Mouse (Mus musculus): Measurements from ENCODE around the gene Atp1b3. TPM values are rescaled to one million over a fixed set of nuclear protein-coding genes. Genes with fewer than 3 reads are reported as not detected.
"Not testable (repeated sequence)": the region's sequence is repeated elsewhere in the genome, so short reads cannot be mapped to it uniquely, and the experiment has no call there.

Gene Atp1b3
- 100 to 1,000 TPM; 173 to 211 (median 196) TPM for total RNA-seq (2022)

DNA sequence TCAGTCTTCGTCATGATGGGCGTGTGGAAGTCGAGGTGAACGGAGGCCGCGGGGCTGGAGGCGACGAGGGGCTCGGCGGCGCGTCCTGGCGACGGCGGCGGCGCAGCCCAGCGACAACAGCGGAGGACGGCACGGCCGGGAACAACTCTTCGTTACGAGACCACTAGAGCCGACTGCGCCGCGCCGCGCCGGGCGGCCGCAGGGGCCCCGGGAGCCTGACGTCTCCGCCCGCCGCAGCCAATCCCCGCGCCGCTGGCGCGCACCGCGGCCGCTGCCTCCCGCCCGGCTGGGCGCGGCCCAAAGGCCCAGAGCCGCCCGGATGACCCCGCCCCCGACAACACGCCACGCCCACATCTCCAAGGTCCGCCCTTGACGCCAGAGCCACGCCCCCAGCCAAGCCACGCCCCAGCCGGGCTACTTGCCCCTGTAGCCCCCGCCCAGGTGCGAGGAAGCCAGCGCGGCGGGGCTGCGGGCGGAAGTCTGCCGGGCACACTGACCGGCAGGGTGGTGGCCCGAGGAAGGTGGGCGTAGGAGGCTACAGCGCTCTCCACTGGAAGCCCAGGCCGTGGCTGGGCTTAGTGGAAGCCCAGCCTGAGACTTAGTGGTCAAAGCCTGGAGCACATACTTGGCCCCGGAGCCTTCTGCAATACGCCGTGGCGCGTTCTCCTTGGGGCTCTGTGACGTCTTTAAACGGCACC lies at the start of gene Atp1b3:
TSS of gene Atp1b3 (minus strand) at position 302 of the 698 bp plus-strand sequence.
- DNase-seq = peak; percentile 98

DNA sequence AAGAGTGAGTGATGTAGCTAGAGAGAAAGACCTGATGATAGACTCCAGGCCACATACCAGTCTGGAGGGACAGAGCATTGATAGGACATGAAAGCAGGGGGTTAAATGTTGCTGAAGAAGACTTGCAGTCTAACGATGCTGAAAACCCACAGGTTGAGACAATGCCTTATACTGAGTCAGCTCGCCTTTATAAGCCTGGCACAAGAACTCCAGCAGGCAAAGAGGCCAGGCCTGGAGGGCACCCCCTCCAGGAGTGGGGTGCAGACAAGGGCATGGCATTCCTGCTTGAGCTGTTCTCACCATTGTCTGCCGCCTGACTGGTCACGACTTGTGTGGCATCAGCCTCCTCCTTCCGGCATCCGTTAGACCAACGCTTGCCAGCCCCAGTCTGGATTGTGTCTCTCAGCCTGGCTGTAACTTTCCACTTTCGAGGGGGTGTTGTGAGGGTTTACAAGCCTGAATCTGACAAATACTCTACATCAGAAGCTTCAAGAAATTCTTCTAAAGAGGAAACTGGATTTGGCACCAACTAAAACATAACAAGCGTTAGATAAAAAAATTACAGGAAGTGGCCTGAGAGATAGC lies 48.7 kb upstream of the Atp1b3 start:
- no peak for DNase-seq

DNA sequence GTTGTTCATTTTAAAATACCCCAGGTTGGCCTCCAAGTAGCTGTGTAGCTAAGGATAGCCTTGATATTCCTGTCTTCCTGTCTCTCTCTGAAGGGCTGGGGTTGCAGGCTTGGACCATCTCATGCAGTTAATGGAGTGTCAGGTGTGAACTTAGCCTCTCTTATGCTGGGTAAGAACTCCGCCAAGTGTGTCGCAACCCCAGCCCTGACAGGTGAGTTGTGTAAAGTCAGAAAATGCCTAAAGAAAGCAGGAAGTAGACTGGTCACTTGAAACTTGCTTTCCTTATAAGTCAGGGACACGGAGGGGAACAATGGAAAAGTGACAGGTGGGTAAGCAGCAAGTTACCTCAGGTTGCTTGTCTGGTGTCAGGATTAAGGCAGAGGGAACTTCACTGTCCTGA lies 40.1 kb upstream of the Atp1b3 start:
- no peak for DNase-seq

DNA sequence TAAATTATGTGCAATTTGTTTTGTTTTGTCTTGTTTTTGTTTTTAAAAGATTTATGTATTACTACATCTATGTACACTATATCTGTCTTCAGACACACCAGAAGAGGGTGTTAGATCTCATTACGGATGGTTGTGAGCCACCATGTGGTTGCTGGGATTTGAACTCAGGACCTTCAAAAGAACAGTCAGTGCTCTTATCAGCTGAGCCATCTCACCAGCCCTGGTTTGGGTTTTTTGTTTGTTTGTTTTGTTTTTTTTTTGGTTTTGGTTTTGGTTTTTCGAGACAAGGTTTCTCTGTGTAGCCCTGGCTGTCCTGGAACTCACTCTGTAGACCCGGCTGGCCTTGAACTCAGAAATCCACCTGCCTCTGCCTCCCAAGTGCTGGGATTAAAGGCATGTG lies 35.7 kb upstream of the Atp1b3 start:
- DNase-seq = not testable (repeated sequence)

DNA sequence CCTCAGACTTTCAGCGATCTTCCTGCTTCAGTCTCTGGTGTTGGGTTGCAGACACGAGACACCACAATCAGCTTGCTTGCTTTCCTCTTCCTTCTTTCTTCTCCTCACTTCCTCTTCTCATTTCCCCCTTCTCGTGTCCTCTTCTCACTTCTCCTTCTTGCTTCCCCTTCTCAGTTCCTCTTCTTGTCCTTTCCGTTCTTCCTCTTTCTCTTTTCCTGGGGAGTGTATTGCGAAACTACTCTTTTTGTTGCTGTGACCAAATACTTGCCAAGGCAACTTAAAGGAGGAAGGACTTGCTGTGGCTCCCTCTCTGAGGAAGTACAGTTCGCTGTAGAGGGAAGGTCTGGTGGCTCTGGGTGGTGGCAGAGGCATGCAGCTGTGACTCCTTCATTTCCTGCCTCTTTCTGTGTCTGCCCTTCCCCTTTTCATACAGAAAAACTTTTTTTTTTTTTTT lies 35.2 kb upstream of the Atp1b3 start:
- DNase-seq = no peak

DNA sequence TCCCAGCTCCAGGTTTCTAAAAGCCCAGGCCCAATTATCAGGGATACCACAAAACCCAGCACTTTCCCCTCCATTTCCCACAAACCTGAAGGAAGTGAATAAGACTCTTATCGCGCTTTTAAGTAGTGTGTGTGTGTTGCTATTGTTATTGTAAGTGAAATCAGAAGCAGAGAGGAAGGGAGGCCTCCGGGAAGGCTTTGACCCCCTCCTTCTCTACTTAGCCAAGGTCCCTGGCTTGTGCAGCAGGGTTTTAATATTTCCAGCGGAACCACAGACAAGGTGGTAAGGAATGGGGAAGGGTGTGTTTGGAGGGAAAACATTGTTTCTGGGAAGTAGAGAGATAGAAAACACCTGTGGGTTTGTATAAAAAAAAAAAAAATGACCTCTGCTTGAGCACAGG lies 34.4 kb upstream of the Atp1b3 start:
- no peak for DNase-seq

DNA sequence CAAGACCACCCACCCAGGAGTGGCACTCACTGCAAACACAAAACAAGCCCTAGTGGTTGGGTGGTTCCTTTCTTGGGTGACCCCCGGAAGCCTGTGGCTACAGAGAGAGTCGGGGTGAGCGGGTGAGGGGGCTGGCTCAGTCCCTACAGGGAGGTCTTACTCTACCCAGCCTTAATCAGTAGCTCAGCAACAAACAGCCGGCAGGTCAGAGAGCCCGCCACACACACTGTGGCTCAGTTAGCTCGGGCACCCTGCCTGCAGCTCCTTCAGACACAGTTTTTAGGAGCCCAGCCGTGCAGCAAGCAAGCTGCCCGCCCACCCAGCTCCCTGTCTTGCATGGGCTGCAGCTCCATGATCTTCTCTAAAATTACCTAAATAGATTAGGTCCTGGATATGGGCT lies 33.9 kb upstream of the Atp1b3 start:
- DNase-seq = no peak

DNA sequence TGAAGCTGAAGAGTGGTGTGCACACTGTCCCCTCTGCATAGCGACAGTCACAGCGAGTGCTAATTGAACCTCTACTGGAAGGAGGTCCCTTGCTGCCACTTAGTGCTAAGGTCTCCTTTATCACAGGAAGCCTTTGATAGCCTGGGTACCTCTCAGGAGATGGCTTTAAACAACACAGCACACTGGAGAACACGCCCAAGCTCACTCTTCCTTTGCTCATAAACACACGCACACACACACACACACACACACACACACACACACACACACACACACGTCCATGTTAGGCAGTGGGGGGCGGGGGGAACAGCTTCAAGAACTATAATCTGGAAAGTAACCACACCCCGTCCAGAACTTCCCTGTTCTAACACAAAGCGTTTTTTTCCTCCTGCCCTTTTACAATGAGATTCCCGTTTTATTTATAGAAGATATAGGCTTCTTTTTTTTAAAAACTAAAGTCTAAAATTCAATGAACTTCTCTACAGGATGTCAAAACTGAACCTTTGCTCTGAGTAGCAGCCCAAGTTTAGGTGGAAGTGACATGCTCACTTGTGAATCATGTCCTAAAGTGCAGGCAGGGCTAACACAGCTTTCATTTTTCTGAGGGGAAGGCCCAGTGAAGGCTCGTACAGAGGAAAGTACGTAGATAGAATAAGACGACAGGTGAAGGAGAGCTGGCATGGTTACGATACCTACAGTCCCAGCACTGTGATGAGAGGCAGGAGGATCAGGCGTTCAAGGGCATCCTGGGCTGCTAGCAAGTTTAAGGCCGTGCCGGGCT lies 30.9 kb upstream of the Atp1b3 start:
- no peak for DNase-seq

DNA sequence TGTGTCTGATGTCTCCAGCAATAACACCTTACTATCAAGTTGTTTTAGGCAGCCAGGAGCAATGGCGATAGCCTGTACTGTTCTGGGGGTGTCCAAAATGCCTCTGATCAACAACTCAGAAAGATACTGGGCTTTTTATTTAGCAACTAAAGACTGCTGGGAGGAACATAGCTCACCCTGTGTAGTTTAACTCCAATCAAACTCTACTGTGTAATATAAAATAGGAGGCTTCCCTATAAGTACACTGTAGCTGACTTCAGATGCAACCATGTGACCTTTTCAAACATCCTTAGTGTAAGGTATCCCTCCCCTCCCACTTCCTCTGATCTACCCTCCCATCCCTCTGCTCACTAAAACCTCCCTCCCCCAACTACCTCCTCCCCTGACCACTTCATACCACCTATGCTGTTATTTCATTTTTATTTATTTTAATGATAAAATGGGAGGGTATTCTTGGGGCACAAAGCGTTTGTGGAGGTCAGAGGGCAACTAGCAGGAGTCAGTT lies 29.5 kb upstream of the Atp1b3 start:
- no peak for DNase-seq

DNA sequence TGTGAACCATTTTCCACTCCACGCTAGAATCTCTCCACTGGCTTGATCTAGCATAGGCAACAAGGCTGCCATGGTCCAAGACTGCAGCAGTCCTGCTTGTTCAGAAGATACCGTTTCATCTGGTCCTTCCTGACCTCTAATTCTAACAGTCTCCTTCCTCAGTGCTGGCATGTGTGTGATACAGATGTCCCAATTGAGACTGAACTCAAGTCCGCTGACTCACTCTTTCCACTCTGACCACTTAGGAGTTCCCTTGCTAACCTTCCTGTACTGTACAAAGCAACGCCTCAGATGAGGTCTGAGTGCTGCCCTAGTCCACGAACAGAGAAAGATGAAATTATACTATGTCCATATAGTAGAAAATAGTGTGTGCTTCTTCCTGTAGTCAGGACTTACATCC lies 28.9 kb upstream of the Atp1b3 start:
- no peak for DNase-seq

DNA sequence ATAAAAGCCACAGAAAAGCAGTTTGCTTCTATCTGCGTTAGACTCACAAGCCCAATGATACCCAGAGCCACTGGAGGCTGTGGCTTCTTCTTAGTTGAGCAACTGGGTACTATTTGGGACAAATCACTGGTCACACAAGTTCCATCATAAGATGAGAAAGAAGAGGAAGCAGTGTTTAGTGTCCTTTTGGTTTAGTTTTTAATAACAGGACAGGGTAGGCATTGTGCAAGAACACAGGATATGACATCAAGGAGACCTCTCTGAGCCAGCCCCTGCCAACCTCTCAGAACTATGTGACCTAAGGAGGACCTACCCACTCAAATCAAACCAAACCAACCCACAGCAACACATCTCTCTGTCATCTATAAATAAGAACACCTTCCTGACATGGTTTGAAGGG lies 27.7 kb upstream of the Atp1b3 start:
- no peak for DNase-seq

DNA sequence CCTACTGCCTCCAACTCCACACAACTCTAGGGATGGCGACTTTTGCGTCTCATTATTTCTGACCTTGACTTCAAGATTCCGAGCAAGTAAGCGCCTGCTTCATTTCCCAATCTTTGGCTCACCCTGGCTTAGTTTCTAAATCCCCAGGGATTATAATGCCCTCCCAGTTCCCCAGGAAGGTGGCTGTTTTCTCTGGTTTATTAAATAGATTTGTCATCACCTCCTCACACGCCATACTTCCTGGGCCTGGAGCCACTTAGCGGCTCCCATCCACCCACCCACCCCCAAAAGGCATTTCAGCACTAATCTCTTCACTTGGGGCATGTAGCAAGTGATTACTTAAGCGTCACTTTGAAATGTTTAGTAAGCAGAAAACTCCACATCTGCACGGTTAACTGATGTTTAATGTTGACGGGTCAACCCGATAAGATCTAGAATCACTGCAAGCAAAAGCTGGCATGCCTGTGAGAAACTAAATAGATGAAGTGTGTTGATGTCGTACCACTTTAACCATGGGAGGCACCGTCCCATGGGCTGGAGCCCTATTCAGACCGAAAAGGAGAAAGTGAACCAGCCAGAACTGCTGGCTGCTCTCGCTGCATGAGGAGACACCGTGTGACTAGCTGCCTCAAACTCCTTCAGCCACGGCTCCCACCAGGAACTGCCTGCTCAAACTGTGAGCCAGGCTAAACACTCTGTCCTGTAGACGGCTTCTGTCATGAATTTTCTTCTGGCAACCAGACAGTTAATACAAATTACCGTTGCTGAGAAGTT lies 19.7 kb upstream of the Atp1b3 start:
- DNase-seq = no peak

DNA sequence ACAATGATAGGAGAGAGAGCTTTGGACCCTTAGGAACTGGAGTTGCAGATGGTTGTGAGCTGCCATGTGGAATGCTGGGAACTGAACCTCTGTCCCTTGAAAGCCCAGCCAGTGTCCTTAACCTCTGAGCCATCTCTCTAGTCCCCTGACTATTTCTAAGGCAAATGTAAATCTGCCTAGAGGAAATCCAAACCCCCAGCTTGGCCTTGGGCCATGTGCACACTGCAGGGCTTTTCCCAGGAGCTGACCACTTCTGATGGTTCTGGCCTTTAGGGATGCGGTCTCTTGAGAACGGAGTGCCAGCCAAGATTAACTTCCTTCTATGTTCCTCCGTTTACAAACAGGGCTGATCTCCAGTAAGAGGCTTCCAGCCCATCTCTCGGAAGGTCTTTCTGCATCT lies 18.5 kb upstream of the Atp1b3 start:
- no peak for DNase-seq

DNA sequence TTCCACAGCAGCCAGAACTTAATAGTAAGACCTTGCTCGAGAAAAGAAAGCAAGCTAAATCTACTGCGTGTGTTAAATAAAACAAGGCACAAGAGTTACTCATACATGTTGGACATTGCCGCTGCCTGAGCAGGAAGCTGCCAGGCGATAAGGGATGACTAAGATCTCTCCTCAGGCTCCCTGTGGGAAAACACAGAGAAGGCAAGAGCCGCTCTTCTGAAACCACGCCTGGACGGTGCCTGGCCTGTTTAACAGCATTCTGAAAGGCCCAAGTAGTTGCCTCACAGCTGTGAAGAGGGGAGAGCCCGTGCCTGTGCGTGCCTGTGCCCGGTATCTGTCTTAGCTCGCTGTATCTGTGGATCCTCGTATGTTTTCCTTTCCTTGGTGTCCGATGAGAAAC lies 17.2 kb upstream of the Atp1b3 start:
- DNase-seq = peak; percentile 48

DNA sequence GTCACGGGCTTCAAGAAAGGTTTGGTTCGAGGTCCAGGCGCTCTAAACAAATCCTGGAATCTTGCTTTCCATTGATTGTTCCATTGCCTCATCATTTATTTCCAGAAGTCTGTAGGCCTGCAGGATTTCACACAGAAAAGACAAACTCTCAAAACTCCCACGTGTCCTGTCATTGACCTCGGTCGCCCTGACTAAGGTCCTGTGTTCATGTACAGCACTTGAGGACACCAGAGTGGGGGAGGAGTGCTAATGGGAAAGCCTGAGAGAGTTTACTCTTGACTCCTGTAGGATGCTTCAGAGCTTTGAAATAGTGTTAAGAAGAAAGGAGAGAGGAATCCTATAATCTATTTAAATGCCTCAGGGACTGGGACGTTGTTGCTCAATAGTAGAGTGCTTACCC lies 15.3 kb upstream of the Atp1b3 start:
- no peak for DNase-seq

DNA sequence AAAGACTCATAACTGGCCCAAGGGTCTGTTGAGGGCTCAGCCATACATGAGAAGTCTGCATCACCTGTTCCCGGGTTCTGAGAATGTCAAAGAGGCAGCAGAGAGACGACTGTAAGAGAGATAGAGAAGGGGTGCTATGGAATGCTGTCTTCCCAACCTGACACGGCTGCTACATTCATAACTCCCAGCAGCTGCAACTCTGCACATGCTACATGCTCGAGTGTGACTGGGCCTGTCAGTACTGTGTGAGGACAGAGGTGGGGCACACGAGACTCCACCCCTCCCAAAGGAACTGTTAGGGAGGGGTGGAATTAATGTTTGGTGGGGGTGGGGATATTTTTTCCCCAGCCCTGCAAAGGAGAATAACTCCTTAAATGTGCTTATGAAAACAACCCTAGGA lies 14.5 kb upstream of the Atp1b3 start:
- no peak for DNase-seq

DNA sequence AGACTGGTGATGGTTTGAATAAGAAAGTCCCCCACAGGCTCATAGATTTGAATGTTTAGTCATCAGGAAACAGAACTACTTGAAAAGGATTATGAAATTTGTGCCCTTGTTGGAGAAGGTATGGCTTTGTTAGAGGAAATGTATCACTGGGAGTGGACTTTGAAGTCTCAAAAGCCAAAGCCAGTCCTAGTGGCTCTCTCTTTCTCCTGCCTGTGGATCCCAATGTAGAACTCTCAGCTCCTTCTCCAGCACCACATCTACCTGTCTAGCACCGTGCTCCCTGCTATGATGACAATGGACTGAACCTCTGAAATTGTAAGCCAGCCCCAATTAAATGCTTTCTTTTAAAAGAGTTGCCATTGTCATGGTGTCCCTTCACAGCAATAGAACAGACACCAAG lies 12.9 kb upstream of the Atp1b3 start:
- DNase-seq = no peak

DNA sequence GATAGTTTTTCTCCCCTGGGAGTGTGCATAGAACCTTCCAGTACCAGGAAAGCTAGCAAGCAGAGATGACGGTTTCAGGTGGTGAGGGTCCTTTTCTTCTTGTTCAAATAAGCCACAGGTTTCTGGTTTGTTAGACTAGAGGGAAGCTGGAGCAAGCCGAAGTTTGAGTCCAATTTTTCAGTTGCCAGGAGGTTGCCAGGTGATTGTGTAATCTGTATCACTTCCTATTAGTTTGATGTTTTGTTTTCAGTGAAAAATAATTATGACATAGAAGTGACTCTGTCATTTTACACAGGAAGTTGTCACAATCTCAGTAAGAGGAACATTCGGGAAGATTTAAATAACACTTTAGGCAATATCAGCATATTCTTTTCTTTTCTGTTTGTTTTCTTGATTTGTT lies 11.6 kb upstream of the Atp1b3 start:
- no peak for DNase-seq

DNA sequence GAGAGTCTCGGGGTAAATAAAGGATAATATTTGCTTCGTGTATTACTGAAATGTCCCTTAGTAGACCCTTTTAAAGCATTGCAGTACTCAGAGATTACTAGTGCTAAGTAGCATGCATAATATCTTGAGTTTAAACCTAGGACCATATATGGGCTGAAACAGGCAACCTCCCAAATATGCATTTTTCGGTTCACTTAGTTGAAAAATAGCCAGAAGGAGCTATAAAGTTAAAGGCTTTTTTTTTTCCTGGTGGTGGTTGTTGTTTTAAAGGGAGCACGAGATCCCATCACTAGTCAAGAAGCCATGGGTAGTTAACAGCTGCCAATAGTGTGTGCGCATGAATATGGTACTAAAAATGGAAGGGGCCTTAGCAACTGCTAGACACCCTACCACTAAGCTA lies 6.8 kb upstream of the Atp1b3 start:
- no peak for DNase-seq

DNA sequence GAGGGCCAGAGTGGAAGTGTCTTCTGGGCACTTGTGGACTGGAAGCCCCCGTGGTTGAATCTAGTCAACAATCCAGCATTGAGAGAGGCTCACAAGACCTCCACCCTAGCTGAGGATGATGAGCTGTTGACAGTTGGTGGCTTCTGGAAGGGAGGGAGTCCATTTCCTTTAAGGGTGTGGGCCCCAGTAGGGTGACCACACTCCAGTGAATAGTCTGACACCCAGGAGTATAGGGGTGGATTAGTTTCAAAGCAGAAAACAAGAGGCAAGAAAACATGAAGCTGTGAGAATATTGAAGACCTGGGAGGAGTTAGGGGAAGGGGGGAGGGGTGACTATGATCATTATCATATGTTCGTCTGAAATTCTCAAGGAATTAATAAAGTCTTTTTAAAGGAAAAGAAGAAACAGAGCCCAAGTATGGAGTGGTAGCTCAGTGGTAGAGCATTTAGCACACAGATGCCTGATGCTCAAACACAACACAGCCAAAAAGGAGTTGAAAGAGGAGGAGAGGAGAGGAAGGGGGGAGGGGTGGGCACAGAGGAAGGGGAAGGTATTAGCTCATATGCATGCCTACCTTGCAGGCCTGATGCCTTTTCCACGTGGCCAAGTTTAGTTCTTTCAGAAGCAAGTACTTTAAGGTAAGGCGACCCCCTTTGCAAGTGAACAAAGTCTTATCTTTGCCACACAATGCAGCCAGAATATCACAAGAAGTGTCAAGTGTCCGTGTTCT lies 5.6 kb upstream of the Atp1b3 start:
- no peak for DNase-seq

DNA sequence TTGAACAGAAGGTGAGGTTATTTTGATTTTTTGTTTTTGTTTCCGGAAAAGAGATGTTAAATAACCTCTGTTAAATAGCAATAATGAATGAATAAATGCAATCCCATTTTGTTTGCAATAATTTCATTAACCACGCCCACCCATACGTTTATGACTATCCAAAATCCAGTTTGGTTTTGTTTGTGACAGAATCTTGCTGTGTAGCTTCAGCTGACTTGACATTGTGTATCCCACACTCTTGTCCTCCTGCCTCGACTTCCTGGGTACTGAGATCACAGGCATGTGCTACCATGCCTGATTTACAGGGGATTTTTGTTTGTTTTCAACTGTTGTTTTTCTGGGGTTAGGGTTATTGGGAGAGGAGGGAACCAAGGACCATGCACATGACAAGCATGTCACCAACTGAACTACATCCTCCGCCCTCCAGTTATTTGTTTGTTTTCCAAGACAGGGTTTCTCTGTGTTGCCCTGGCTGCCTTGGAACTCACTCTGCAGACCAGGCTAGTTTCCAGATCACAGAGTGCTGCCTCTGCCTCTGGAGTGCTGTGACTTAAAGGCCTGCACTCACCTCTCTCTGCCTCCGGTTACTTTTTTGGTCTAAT lies 1.1 kb upstream of the Atp1b3 start:
- DNase-seq = no peak
